13 mouse cellular contexts compared by ENCODE assay signal in the genomic region with DNA sequence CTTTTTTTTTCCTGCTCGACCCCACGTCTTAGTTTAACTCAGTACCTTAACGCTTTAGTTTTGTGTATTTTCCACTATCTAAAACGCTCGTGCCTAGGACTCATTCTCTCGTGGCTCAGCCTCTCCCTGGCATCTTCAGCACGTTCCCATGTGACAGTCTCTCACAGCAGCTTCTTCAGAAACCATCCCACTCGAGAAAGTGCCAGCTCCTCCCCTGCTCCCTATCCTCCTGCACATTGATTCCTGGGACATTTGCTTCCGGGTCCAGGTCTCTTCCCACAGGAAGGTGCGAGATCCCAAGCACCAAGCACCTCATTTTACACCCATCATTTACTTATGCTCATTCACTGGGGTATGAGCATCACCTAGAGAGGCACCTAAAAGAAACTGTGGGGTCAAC.
"Had no signal": no experiment of that assay in that cellular context is flagged by ENCODE, and none has a peak within 500 bp of the region (broad histone marks: within the 10 kb centered on the region; RNA-seq: fewer than 3 reads in every experiment).

No protein-coding gene starts in this region.

- DNase-seq: kidney, adult 2 months; kidney, postnatal 14 days; lung, embryonic 14.5 days; lung, postnatal 10 days; right cerebral cortex, postnatal 25 days; thymus, postnatal 4 days had no signal

- H3K9me3 ChIP-seq: kidney, embryonic 15.5 days; limb, embryonic 13.5 days; liver, embryonic 15.5 days; midbrain, embryonic 12.5 days had no signal

- H3K4me2 ChIP-seq: kidney, embryonic 15.5 days; limb, embryonic 13.5 days; liver, embryonic 15.5 days; lung, embryonic 14.5 days; midbrain, embryonic 12.5 days had no signal

- H3K4me1 ChIP-seq: kidney, embryonic 15.5 days; liver, embryonic 15.5 days; megakaryocyte, embryonic 14.5 days; midbrain, embryonic 12.5 days had no signal

- H3K27ac ChIP-seq: kidney, embryonic 15.5 days; limb, embryonic 13.5 days; liver, embryonic 15.5 days; macrophage; midbrain, embryonic 12.5 days; stomach, postnatal 0 days had no signal

- H3K27me3 ChIP-seq: kidney, embryonic 15.5 days; limb, embryonic 13.5 days; liver, embryonic 15.5 days; megakaryocyte, embryonic 14.5 days; midbrain, embryonic 12.5 days had no signal

- H3K36me3 ChIP-seq: kidney, embryonic 15.5 days; limb, embryonic 13.5 days; liver, embryonic 15.5 days; midbrain, embryonic 12.5 days had no signal

- H3K4me3 ChIP-seq: kidney, embryonic 15.5 days; limb, embryonic 13.5 days; liver, embryonic 15.5 days; megakaryocyte, embryonic 14.5 days; midbrain, embryonic 12.5 days had no signal

- H3K9ac ChIP-seq: kidney, embryonic 15.5 days; limb, embryonic 13.5 days; liver, embryonic 15.5 days; lung, embryonic 14.5 days; midbrain, embryonic 12.5 days had no signal
